Mouse (Mus musculus) c-Kit-negative CD71-positive TER-119-positive erythroid progenitor cells, embryonic 14.5 days (primary cell): ENCODE measurements around the gene Grin2a.

Source experiments
- DNase-seq: peaks from one replicate; pipeline ENCODE4 v3.0.0-alpha.2; 2013; ENCODE audit warnings: low read depth, low spot score

Gene Grin2a

GRCm38 (mm10) chr16:9873001-9873400 is 122.4 kb downstream of the Grin2a start:
- DNase-seq, result no peak

GRCm38 (mm10) chr16:9865710-9866109 is 129.7 kb downstream of the Grin2a start:
- DNase-seq, result no peak

- no peak for DNase-seq
These were observed 130.3 kb downstream of the Grin2a start for GRCm38 (mm10) chr16:9865039-9865438.

GRCm38 (mm10) chr16:9857758-9858157 is 137.6 kb downstream of the Grin2a start:
- no peak for DNase-seq

- DNase-seq, result no peak
These were observed 143.9 kb downstream of the Grin2a start for GRCm38 (mm10) chr16:9851265-9851988.

GRCm38 (mm10) chr16:9841496-9841895 is 153.9 kb downstream of the Grin2a start:
- no peak for DNase-seq

- DNase-seq, result no peak
These were observed 158.8 kb downstream of the Grin2a start for GRCm38 (mm10) chr16:9836542-9836941.

- DNase-seq, result no peak
These were observed 161.1 kb downstream of the Grin2a start for GRCm38 (mm10) chr16:9834236-9834635.

- DNase-seq, result no peak
These were observed 170.3 kb downstream of the Grin2a start for GRCm38 (mm10) chr16:9825110-9825483.

- DNase-seq, result no peak
These were observed 170.8 kb downstream of the Grin2a start for GRCm38 (mm10) chr16:9824436-9825109.

GRCm38 (mm10) chr16:9823686-9824085 is 171.7 kb downstream of the Grin2a start:
- DNase-seq, result no peak

GRCm38 (mm10) chr16:9819508-9819907 is 175.9 kb downstream of the Grin2a start:
- DNase-seq, result no peak

GRCm38 (mm10) chr16:9801338-9801737 is 194.0 kb downstream of the Grin2a start:
- DNase-seq, result no peak

GRCm38 (mm10) chr16:9800221-9800620 is 195.1 kb downstream of the Grin2a start:
- no peak for DNase-seq

GRCm38 (mm10) chr16:9792976-9793375 is 202.4 kb downstream of the Grin2a start:
- no peak for DNase-seq

- no peak for DNase-seq
These were observed 209.1 kb downstream of the Grin2a start for GRCm38 (mm10) chr16:9786261-9786660.

- DNase-seq, result no peak
These were observed 209.5 kb downstream of the Grin2a start for GRCm38 (mm10) chr16:9785821-9786220.

- no peak for DNase-seq
These were observed 226.4 kb downstream of the Grin2a start for GRCm38 (mm10) chr16:9768981-9769380.

GRCm38 (mm10) chr16:9768356-9768755 is 227.0 kb downstream of the Grin2a start:
- DNase-seq, result no peak

- DNase-seq, result no peak
These were observed 227.4 kb downstream of the Grin2a start for GRCm38 (mm10) chr16:9767946-9768345.

GRCm38 (mm10) chr16:9764086-9764485 is 231.3 kb downstream of the Grin2a start:
- no peak for DNase-seq

GRCm38 (mm10) chr16:9760347-9760746 is 235.0 kb downstream of the Grin2a start:
- DNase-seq, result no peak

- no peak for DNase-seq
These were observed 238.5 kb downstream of the Grin2a start for GRCm38 (mm10) chr16:9756849-9757248.
